Mouse (Mus musculus) G1E (cell line): Measurements from ENCODE around the gene Lrp5. TPM values are rescaled to one million over a fixed set of nuclear protein-coding genes. Genes with fewer than 3 reads are reported as not detected.

Source experiments
- ATAC-seq: 2 replicates; pipeline ENCODE4 v1.8.0; 2016; ENCODE audit warnings: mild to moderate bottlenecking; ENCODE audit not compliant: insufficient number of reproducible peaks, poor library complexity, low FRiP score, severe bottlenecking; ENCODE audit errors: extremely low read depth
- DNase-seq: peaks from one replicate; pipeline ENCODE4 v3.0.0; 2012; ENCODE audit warnings: low spot score
- H3K27me3 ChIP-seq: 2 replicates; pipeline ENCODE4 v1.6.1; 2012; ENCODE audit warnings: mild to moderate bottlenecking, low read length, inconsistent platforms; ENCODE audit not compliant: insufficient read depth
- H3K36me3 ChIP-seq: replicated peaks from 2 replicates; pipeline ENCODE3; 2012; ENCODE audit warnings: mild to moderate bottlenecking, inconsistent platforms
- H3K4me1 ChIP-seq: 2 replicates; pipeline ENCODE4 v1.6.1; 2012; ENCODE audit warnings: low read depth, low read length, inconsistent platforms, mixed read lengths; ENCODE audit not compliant: insufficient read depth
- H3K4me3 ChIP-seq: 2 replicates; pipeline ENCODE4 v1.5.1; 2012; ENCODE audit warnings: low read depth, mild to moderate bottlenecking, inconsistent platforms, low read length, moderate library complexity, mixed read lengths
- H3K9me3 ChIP-seq: replicated peaks from 2 replicates; pipeline ENCODE4 v1.6.1; 2012; ENCODE audit warnings: inconsistent platforms
- CTCF ChIP-seq: IDR thresholded peaks from 2 replicates; pipeline ENCODE4 v1.5.1; 2012; ENCODE audit warnings: low read depth, low read length, inconsistent platforms, mixed read lengths
- GATA1 ChIP-seq: IDR thresholded peaks from 2 replicates; pipeline ENCODE4 v1.6.1; 2012; ENCODE audit warnings: borderline replicate concordance, low read length, inconsistent platforms, mixed read lengths
- GATA2 ChIP-seq: IDR thresholded peaks from 2 replicates; pipeline ENCODE4 v1.6.1; 2012; ENCODE audit warnings: low read depth, low read length, inconsistent platforms, borderline replicate concordance
- POLR2AphosphoS5 ChIP-seq: IDR thresholded peaks from 2 replicates; pipeline ENCODE4 v1.6.1; 2012; ENCODE audit warnings: low read depth, low read length, inconsistent platforms; ENCODE audit not compliant: insufficient replicate concordance
- TAL1 ChIP-seq: conservative IDR thresholded peaks from 2 replicates; pipeline ENCODE4 v1.6.1; 2012; ENCODE audit warnings: low read depth, low read length, inconsistent platforms, mixed read lengths
- polyA plus RNA-seq: library from polyadenylated mRNA; stranded (reverse); fragments of >175 nt; gene quantifications from 2 replicates; pipeline ENCODE4 v1.2.3, GENCODE M21; 2012
- total RNA-seq, 2 experiments: library from RNA; stranded (forward) in 1 of 2; stranded (reverse) in 1 of 2; fragments of 200-1000 nt in 1 of 2; fragments of >200 nt in 1 of 2; fragmentation: Nextera tagmentation in 1 of 2; gene quantifications; 2 replicates each; pipeline ENCODE4 v1.2.3; 2014 to 2017

Lrp5 gene
- total and polyA plus RNA-seq, 3 experiments, result 0.05 TPM; not detected in 1

- H3K4me3 ChIP-seq, result peak within 1 kb of the TSS; percentile 95
- DNase-seq (peak; percentile 98), ATAC-seq (peak; percentile 91)
- peaks cover 28% of the 10 kb centered on the region for H3K36me3 ChIP-seq
- no peaks in the 10 kb centered on the region for H3K9me3 ChIP-seq
- TF ChIP-seq CTCF (no peak), POLR2AphosphoS5 (no peak), GATA1 (no peak)
- peaks cover 41% of the 10 kb centered on the region for H3K4me1 ChIP-seq
- no peaks in the 10 kb centered on the region for H3K27me3 ChIP-seq
Observed at GRCm38 (mm10) chr19:3708078-3709012, 22.0 kb upstream of the Lrp5 start, which contains the start of gene 1810055G02Rik. 1810055G02Rik (plus strand) TSS chr19:3708293.

- no peaks in the 10 kb centered on the region for H3K9me3 ChIP-seq
- H3K4me3 ChIP-seq, result peak overlapping the region; percentile 95
- ATAC-seq (no peak), DNase-seq (no peak)
- peaks cover 20% of the 10 kb centered on the region for H3K36me3 ChIP-seq
- peaks cover 34% of the 10 kb centered on the region for H3K4me1 ChIP-seq
- TF ChIP-seq TAL1, result no peak
- H3K27me3 ChIP-seq, result no peaks in the 10 kb centered on the region
Observed at GRCm38 (mm10) chr19:3707553-3707952, 21.2 kb upstream of the Lrp5 start.

- peaks cover 13% of the 10 kb centered on the region for H3K36me3 ChIP-seq
- no peaks in the 10 kb centered on the region for H3K9me3 ChIP-seq
- ATAC-seq (no peak), DNase-seq (no peak)
- no peaks in the 10 kb centered on the region for H3K27me3 ChIP-seq
- no peak for TF ChIP-seq GATA1
- TF ChIP-seq TAL1, result no peak
- TF ChIP-seq CTCF, result no peak
- no peak for TF ChIP-seq POLR2AphosphoS5
- no peak for TF ChIP-seq GATA2
- H3K4me1 ChIP-seq, result peaks cover 34% of the 10 kb centered on the region
- H3K4me3 ChIP-seq, result no peak overlapping the region
Observed at GRCm38 (mm10) chr19:3706258-3706657, 19.9 kb upstream of the Lrp5 start.

GRCm38 (mm10) chr19:3702460-3702859 is 16.1 kb upstream of the Lrp5 start:
- TF ChIP-seq CTCF, result no peak
- TF ChIP-seq TAL1, result no peak
- no peak for TF ChIP-seq GATA1
- no peak for TF ChIP-seq POLR2AphosphoS5
- no peak for TF ChIP-seq GATA2
- Histone ChIP-seq H3K9me3 (no peaks in the 10 kb centered on the region), H3K27me3 (peaks cover 8% of the 10 kb centered on the region), H3K36me3 (no peaks in the 10 kb centered on the region), H3K4me1 (peaks cover 12% of the 10 kb centered on the region), H3K4me3 (no peak overlapping the region)
- no peak for ATAC-seq
- no peak for DNase-seq

- TF ChIP-seq POLR2AphosphoS5 (no peak), CTCF (peak; percentile 71), TAL1 (no peak), GATA2 (no peak)
- Histone ChIP-seq H3K4me3 (no peak overlapping the region), H3K9me3 (no peaks in the 10 kb centered on the region), H3K36me3 (no peaks in the 10 kb centered on the region), H3K4me1 (peaks cover 2% of the 10 kb centered on the region; the same call in 1 of the 2 replicates), H3K27me3 (peaks cover 8% of the 10 kb centered on the region)
- ATAC-seq (no peak; the same call in 1 of the 2 replicates), DNase-seq (peak; percentile 53)
Observed at GRCm38 (mm10) chr19:3699508-3700438, 13.4 kb upstream of the Lrp5 start.

GRCm38 (mm10) chr19:3698035-3698434 is 11.7 kb upstream of the Lrp5 start:
- Histone ChIP-seq H3K27me3 (peaks cover 8% of the 10 kb centered on the region), H3K4me1 (peaks cover 2% of the 10 kb centered on the region; the same call in 1 of the 2 replicates), H3K36me3 (no peaks in the 10 kb centered on the region), H3K9me3 (no peaks in the 10 kb centered on the region), H3K4me3 (no peak overlapping the region)
- DNase-seq (no peak), ATAC-seq (no peak)
- TF ChIP-seq GATA1 (no peak), POLR2AphosphoS5 (no peak), GATA2 (no peak), TAL1 (no peak), CTCF (no peak)
